Mouse (Mus musculus): ENCODE results near the gene Frmd4b.
A peak's percentile ranks its signal among the peaks of the same experiment; 100 is the strongest.

Gene Frmd4b

GRCm38 (mm10) chr6:97309161-97309560 lies 308.2 kb downstream of the Frmd4b start:
- no peak for DNase-seq

GRCm38 (mm10) chr6:97308562-97308961 lies 308.8 kb downstream of the Frmd4b start:
- no peak for DNase-seq

- no peak for DNase-seq
These were observed 310.1 kb downstream of the Frmd4b start for GRCm38 (mm10) chr6:97307231-97307630.

GRCm38 (mm10) chr6:97306351-97306750 lies 311.0 kb downstream of the Frmd4b start:
- DNase-seq = no peak

GRCm38 (mm10) chr6:97305491-97305890 lies 311.9 kb downstream of the Frmd4b start:
- no peak for DNase-seq

GRCm38 (mm10) chr6:97305010-97305409 lies 312.3 kb downstream of the Frmd4b start:
- DNase-seq = no peak

- no peak for DNase-seq
These were observed 313.8 kb downstream of the Frmd4b start for GRCm38 (mm10) chr6:97303277-97304109.

GRCm38 (mm10) chr6:97302303-97302702 lies 315.0 kb downstream of the Frmd4b start:
- DNase-seq = no peak

- no peak for DNase-seq
These were observed 316.7 kb downstream of the Frmd4b start for GRCm38 (mm10) chr6:97300659-97301058.

- no peak for DNase-seq
These were observed 317.2 kb downstream of the Frmd4b start for GRCm38 (mm10) chr6:97300180-97300579.

- DNase-seq = no peak
These were observed 320.2 kb downstream of the Frmd4b start for GRCm38 (mm10) chr6:97297151-97297550.

GRCm38 (mm10) chr6:97295866-97296527 lies 321.3 kb downstream of the Frmd4b start:
- DNase-seq = no peak

GRCm38 (mm10) chr6:97295416-97295815 lies 321.9 kb downstream of the Frmd4b start:
- DNase-seq = no peak

- peak; percentile 17 for DNase-seq
These were observed 323.4 kb downstream of the Frmd4b start for GRCm38 (mm10) chr6:97293667-97294569.

GRCm38 (mm10) chr6:97292894-97293293 lies 324.4 kb downstream of the Frmd4b start:
- DNase-seq = no peak

- no peak for DNase-seq
These were observed 325.2 kb downstream of the Frmd4b start for GRCm38 (mm10) chr6:97292096-97292495.

- peak; percentile 20 for DNase-seq
These were observed 326.0 kb downstream of the Frmd4b start for GRCm38 (mm10) chr6:97291159-97291908.

GRCm38 (mm10) chr6:97290687-97291086 lies 326.7 kb downstream of the Frmd4b start:
- no peak for DNase-seq

GRCm38 (mm10) chr6:97289838-97290237 lies 327.5 kb downstream of the Frmd4b start:
- no peak for DNase-seq

- no peak for DNase-seq
These were observed 328.0 kb downstream of the Frmd4b start for GRCm38 (mm10) chr6:97289316-97289820.

- no peak for DNase-seq
These were observed 329.1 kb downstream of the Frmd4b start for GRCm38 (mm10) chr6:97288047-97288855.
